Mouse (Mus musculus): ENCODE results near the gene Pde1a.
"Not testable (repeated sequence)": the region's sequence is repeated elsewhere in the genome, so short reads cannot be mapped to it uniquely, and the experiment has no call there.

Gene Pde1a

DNA sequence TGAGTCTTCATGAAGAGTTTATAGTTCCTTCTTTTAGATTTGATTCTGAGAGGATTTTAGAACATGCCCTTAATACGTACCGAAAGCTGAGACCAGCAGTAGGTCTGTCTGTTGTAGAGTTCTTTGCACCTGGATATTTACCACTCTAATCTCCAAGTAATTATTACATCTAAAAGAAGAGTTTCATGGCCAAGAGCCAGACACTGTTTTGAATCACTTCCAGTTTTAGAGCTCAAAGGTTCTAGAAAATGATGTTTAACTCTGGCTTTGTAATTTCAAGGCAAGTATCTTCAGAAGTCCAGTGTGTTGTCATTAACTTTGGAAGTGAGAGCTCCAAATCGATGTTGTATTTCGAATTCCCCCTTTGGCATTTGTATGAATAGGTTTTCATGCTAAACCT lies 167.8 kb downstream of the Pde1a start:
- no peak for DNase-seq (ENCODE audit: low spot score)

DNA sequence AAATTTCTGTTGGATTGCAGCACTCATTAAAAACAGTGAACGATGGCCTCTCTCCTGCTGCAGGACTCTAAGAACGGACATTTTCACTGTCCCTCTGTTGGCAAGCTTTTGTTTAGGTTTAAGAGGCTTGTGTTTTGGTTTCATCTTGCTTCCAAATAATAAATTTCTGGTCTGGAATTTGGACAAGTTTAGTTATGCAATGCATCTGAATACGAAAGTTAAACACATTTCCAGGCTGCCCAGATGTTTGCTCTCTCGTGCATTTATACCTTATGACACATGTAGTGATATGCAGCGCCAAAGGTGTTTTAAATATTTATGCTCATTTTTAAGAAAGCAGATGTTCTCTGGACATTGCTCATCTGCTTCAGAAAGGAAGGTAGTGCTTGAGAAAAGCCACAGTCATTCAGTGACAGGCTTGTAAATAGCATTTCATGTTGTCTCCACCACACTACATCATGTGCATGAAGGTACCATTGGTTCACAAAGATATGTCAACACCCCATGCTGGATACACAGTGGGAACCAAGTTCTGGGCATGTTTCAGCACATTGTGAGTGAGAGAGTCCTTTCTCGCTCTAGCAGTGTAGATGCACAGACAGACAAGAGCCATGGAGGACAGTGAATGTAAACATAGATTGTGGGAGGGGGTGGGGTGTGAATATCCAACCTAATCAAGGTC lies 171.5 kb downstream of the Pde1a start:
- DNase-seq (ENCODE audit: low spot score), result no peak

DNA sequence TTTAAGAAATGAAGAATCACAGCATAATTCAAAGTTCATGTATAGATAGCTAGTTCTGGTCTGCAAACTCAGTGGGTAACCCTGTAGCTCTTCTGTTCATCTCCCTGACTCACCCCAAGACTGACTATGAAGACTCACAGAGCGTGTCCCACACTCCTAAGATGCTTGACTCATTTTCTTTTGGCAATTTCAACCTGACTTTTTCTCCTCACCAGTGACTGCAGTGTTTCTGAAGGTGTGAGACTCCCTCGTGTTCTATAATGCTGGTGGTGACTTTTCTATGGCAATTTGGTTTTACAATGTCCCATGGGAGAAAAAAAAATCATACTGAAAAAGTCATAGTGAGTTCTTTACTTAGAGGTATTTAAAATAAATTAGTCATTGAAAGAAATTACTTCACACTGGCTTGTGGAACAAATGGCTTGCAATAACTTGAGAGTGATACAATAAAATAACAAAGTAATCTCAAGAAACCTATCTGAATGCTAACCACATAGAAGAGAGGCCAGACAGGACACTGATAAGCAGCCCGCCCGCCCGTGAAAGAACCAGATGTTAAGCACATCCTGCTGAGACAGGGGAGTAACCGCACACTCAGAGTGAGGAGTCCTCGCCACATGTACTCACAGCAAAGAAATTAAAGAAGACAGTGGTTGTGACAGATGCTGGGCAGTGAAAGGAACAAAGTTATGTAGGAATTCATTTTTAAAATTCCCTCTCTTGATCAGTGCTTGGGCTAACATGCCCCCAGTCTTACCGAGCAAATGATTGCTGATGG lies 183.2 kb downstream of the Pde1a start:
- no peak for DNase-seq (ENCODE audit: low spot score)

DNA sequence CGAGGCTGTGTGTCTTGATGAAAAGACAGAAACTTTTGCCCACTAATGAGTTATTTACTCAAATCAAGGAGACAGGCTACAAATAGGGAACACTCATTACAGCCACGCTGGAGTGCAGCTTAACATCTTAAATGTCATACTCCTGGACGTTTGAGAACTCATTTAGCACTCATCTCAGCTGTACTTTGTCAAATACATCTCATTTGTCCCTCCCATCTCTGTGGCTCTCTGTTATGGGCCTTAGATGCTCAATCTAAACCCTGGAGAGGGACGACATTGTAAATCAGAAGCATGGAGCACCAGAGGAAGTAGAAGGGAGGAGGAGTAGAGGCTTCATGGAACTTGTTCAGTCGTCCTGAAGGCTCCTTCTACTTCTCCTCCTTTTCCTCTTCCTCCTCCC lies 194.6 kb downstream of the Pde1a start:
- no peak for DNase-seq (ENCODE audit: low spot score)

DNA sequence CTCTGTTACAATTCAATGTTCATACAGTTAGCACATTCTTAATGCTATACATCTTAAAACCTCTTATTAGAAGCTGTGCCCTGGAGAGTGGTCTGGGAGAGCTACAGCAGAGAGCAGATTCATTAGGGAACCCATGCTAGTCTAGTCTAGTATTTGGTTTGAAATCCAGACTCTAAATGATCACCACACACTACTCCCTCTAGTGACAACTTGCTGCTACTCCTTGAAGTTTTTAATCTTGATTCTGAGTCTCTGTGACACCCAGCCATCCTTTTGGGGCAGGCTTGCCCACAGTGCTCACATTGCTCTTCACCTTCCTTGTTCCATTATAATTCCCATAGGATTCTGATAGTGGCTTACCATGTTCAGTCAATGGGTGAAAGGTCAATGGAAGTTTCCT lies 206.9 kb downstream of the Pde1a start:
- DNase-seq (ENCODE audit: low spot score), result no peak

DNA sequence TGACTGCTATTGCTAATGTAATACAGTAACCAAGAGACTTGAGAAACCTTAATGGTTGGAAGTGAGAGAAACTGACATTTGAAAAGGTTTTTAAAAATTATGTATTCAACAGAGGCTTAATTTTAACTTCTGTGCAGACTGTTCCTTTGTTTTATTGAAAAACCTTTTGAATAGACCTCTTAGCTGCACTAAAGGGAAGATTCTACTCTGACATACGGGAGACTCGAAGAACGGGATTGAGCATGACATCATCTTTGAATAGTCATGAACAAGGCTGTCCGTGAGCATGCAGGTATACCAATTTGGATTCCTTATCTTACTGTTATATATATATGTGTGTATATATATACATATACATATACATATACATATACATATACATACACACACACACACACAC lies 207.9 kb downstream of the Pde1a start:
- DNase-seq (ENCODE audit: low spot score), result no peak

DNA sequence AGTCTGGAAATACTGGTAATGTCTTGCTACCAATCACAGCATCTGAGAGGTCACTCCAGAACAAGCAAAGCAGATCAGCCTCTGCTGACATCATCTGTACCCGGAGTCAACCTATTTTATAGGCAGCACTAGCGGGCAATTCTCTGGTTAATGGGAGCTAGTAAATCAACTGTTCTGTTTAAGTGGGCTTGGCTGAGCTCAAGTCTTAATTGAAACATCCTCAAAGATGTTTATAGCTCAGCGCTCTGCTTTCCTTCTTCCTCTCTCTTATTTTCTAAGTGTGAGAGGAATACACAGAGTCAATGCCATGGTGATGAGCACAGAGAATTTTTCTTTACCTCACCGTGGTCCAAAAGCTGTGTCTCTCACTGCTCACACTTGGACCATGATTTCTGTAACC lies 208.8 kb downstream of the Pde1a start:
- no peak for DNase-seq (ENCODE audit: low spot score)

DNA sequence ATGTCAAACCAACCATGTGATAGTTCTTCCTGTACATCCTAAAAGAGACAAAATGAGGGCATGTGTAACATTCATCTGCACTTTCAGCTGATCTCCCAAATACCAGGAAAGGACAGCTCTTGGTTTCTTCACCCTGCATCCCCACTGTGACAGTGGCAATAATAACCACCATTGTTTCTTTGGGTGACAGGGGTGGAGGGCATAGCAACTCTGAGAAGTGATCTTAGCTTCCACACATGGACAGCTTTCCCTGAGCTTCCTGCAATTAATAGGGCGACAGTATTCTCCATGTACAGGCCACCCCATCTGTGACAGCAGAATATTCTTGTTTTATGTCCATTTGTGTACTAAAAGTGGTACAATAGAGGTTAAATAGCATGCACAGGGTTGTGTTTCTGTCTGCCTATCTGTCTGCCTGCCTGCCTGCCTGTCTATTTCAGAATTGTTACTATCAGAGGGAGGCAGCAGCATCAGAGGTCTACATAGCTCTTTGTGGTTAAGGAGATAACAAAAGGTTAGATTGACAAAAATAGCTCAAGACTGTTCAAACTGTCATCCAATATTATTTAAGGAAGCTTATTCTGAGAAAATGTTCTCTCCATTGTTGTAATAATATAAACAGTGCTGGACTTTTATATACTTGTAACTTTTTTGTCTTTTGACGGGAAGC lies 227.3 kb downstream of the Pde1a start:
- no peak for DNase-seq (ENCODE audit: low spot score)

DNA sequence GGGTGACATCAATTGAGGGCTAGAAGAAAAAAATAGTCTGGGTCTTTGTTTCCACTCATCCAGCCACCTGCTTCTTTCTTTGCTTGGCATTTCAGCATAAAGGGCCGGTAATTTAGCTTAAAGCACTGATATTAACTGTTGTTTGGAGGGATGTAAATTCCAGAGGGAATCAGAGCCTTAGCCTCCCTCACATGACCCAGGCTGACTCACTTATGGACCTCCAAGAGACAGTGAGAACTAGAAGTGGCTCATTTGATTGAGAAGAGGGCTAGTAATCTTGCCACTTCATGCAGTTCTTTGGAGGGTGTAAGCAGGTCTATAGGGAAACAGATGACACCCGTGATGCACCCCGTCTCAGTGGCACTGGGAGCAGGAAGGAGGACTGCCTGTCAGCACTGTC lies 230.7 kb downstream of the Pde1a start:
- DNase-seq (ENCODE audit: low spot score), result no peak

DNA sequence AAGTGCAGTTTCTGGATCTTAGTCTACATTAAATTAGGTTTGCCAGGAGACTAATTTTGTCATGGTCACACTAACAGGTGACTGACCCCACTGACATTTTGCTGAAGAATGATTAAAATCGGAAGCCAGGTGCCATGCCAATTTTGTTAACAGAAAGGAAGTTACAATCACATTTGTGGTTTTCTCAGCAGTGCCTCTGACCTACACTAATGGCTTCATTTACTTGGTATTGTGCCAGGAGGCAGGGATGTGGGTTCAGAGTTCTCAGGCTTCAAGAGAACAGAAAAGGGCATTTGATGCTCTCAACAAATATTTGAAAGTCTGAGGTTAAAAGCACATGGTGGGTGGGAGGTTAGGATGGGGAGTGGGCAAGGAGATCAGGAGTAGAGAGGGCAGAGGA lies 236.4 kb downstream of the Pde1a start:
- DNase-seq (ENCODE audit: low spot score), result no peak

DNA sequence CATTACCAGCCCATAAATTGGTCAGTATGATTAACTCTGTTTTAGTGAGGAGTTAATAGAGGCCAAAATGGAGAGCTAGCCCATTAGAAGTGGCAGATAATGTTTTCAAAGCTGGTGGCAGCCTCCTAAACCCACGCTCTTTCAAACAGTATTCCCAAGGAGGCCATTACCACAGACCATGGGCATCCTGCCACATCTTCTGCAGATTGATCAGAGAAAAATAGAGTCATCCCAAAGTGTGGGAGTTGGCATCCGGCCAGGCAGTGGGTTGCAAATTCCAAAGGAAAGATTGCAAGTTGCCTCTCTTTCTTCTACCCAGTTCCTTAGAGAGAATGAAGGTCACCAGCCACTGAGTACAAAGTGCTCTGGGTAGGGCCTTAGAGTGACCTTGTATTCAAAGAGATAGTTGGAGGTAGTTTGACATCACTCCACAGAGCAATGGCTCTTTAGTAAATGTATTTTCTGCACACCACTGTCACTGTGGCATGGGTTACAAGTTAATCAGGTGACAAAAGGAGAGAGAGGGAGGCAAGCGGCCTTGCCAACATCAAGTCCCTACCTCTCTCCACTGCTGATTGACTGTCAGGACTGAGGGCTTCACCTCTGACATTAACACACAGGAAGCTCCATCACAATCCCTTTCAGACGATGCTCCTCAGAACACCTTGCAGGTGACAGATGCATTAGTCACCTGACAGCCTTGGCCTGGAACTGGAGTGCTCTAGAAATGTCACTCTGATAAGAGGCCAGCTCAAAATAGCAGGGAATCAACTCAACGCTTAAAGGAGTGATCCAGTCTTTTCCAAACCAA lies 237.3 kb downstream of the Pde1a start:
- DNase-seq (ENCODE audit: low spot score), result peak; percentile 4

DNA sequence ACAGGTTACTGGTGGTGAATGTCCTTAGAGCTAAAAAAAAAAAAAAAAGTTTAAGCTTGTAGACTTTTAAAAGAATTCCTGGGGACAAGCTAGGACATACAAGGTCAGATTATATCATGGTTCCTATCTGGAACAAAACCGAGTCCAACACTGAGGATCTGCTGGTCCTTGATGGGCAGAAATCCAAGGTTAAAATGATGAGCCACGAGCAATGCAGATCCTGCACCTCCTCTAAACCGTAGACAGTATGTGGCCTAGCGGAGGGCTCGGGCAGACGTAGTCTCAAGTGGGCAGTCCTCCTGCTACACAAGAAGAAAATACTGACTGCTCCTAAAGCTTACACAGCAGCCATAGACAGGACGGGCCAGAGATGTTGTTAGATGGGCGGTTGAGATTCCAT lies 238.5 kb downstream of the Pde1a start:
- DNase-seq (ENCODE audit: low spot score), result no peak

DNA sequence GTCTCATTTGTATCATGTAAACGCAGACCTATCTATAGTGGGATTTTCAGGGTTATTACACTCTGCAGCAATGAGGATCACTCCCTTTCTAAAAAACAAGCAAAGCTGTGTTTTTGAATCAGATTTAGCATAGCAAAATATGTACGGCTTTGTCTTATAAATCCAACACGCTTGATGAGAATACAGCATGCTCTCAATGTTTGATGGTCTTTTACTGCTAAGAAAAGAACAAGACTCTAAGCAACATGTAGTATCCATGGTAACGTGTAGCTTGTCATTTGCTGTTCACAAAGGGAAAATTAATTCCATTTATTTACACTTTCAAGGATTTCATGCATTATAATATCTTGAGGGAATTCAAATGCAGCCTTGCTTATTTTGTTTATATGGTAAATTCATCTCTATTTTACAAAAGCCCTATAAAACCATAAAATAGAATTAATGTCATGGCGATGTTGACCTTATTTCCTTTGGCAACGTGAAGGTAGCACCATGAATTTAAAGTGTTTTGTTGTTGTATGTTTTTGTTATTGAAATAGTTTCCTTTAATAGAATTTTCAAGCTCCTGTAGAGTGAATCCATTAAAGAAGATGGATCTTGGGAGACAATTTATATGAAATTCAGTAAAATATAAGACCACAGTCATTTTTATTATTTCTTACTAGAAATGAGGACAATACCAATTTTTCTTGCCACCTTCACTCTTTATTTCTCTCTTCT lies 245.5 kb downstream of the Pde1a start:
- DNase-seq (ENCODE audit: low spot score), result no peak

DNA sequence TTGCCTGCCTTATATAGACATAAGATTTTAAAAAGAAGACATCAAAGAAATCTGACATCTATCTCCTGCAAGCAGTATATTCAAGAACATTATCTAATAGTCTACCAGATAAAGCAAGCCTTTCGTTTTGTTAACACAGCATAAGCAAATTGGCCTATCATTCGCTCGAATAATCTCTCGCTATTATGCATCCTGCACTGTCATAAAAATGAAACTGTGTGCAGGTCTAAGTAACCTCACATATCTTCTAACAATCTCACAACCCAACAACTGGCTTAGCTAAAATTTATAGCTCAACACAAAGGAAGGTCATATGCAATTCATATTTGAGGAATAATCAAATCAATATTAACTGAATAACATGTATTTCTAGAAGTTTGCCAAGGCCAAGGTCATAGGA lies 246.0 kb downstream of the Pde1a start:
- DNase-seq (ENCODE audit: low spot score), result no peak

DNA sequence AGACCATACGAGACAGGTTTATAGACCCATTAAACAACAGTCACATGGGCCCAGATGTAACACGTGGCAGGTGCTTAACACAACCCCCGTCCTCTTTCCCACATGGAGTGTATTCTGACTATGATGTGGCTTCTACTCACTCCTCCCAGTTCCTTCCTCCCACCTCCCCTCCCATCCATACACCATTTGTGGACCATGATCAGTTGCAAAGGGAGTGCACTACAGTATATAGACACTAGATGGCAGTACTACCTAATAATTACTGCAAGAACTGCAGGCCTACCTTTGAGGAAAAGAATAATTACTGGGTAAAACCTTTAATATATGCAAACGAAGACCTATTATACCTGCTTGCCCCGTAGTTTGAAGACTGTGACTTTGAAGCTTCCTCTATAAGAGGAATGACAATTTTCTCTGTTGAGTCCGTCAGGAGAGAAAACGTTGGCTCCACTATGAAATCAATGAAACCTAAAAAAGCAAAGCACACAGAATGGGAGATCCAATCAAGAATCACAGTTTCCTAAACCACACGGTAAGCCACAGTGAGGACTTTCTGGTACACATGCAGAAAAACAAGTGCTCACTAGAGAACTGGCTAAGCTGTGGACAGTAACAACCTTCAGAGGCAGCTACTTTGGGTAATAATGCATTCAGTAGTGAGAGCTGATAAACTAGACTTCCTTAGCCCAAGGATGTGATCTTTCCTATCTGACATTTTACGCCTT lies 263.8 kb downstream of the Pde1a start:
- no peak for DNase-seq (ENCODE audit: low spot score)

DNA sequence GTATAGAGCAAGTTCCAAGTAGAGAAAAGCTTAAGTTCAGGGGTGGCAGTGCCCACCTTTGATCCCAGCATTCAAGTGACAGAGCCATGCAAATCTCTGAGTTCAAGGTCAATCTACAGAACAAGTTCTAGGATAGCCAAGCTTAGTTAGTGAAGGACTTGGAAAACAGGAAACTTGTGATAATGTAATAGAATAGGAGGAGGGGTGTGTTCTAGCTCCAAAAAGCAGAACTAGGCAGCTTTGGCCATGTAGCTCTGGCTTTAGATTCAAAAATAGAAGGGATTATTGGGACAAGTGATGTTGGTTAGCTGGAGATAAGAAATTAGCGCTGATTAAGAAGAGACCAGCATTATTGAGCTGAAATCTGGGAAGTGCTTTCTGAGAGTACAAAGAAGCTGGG lies 272.4 kb downstream of the Pde1a start:
- DNase-seq (ENCODE audit: low spot score), result no peak

DNA sequence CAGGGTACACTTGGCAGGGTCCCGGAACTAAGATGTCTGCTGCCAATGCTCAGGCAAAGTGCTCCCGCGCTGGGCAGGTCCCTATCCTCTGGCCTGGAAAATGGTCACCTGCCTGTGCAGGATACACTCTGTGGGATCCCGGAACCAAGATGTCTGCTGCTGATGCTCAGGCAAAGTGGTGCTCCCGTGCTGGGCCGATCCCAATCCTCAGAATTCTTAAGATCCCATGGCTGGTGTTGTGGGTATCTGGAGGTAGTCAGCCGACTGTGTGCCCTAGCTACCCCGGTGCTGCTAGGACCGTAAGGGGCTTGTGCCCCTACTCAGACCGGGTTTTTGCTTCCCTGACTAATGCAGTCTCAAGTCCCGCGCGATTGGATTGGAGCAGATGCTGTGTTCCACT lies 281.9 kb downstream of the Pde1a start:
- not testable (repeated sequence) for DNase-seq (ENCODE audit: low spot score)

DNA sequence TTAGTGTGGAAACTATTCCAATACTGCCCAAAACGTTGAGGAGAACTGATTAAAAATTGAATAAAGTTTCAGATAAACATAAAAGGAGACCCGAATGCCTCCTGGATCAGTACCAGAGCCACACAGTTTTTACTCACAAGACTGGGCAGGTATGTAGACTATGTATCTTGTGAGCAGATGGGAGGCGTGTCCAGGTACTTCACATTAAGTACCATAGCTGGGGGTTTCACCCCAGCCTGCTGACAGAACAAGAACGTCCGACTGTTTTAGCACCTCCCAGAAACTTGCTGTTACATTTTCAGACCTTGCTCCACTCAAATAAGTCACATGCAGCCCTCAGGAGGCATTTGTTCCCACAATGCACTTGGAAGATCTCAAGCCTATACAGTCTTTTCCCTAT lies 289.7 kb downstream of the Pde1a start:
- no peak for DNase-seq (ENCODE audit: low spot score)

DNA sequence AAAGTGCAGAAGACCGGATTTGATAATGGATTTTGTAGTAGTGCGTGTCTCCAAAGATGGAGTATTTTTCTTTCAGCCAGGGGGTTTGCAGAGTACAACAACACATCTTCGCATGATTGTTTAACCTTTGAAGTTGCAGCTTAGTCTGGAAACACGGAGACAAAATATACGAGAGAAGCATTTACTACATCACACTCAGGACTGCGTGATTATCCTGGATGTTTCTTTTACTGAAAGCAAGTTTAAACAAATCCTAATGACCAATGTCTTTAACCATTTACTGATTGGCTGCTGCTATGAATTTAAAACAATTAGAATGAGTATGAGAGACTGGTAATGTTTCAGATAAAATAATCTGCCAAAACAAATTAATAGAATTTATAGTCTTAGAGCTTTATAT lies 290.2 kb downstream of the Pde1a start:
- no peak for DNase-seq (ENCODE audit: low spot score)

DNA sequence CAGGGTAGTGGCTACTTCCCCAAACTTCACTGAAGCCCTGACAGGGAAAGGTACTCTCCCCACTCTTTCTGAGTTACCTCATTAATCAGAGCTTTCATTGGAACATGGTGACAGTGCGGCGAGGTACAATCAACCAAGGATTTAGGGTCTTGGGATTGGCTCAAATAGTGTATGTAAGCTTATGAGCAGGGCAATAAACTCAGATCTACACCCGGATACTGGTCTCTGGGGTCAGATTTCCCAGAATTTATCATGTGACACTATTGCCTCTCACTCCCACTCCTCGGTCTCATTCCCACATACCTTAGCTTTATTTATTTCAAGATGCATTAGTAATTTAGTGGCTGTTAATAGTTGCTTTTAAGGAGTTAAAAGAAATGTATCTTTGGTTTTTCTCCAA lies 303.4 kb downstream of the Pde1a start:
- no peak for DNase-seq (ENCODE audit: low spot score)

DNA sequence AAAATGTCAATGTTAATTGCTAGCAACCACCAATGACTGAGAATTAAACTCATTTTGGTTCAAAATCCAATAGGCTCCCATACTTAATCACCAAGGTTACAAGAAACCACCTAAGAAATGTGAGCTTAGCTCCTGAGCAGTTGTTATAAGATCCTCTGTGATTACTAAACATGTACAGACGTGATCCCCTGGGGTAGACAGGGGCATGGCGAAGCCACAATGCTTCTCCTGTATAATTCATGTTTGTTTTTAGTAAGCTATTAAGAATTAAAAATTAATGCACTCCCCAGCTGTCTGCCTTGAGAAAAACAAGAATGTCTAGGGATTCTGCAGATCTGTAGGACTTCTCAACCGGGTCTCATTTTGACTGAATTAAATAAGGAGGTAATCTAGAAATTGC lies 309.7 kb downstream of the Pde1a start:
- DNase-seq (ENCODE audit: low spot score), result no peak

Measured in urinary bladder, postnatal 14 days (tissue).